Mouse (Mus musculus): ENCODE measurements around the gene Bsdc1.
"Not testable (repeated sequence)": the region's sequence is repeated elsewhere in the genome, so short reads cannot be mapped to it uniquely, and the experiment has no call there.

Bsdc1 gene

DNA sequence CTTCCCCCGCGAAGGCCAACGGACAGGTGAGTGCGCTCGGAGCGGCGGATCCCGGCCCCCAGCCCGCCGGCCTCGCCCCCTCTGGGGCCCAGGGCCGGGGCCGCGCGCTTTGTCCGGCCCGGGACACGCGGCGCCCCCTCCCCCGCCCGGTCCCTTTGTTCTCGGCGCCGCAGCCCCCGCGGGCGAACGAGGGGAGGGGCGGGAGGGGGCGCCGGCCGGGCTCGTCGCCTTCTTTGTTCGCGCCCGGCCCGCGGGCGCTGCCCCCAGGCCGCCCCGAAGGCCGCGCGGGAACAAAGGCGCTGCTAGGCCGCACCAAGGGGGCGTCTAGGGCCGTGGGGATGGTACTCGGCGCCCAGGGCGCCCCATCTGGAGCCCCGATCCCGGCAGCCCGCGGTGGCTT, 52.5 kb downstream of the Bsdc1 start:
- DNase-seq (ENCODE audit: low spot score), result no peak

DNA sequence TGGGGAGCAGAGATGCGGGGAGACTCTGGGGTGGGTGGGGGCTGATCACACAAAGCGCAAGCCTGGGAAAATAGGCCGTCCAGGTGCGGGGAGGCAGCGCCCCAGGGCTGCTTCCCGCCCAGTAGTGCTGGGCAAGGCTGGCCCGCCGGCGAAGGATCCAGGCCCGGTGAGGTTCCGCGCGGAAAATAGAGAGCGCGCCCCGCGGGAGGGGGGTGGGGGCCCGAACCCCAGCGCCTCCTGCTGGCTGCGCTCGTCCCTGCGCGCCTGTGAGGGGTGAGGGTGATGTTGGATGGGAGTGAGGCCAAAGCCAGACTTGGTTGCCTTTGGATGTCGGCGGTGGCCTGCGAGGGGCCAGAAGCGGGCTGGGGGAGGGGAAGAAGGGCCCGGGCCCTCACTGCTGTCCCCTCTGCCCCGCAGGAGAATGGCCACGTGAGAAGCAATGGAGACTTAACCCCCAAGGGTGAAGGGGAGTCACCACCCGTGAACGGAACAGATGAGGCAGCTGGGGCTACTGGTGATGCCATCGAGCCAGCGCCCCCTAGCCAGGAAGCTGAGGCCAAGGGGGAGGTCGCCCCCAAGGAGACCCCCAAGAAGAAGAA, 53.0 kb downstream of the Bsdc1 start:
- peak; percentile 72 for DNase-seq (ENCODE audit: low spot score)

DNA sequence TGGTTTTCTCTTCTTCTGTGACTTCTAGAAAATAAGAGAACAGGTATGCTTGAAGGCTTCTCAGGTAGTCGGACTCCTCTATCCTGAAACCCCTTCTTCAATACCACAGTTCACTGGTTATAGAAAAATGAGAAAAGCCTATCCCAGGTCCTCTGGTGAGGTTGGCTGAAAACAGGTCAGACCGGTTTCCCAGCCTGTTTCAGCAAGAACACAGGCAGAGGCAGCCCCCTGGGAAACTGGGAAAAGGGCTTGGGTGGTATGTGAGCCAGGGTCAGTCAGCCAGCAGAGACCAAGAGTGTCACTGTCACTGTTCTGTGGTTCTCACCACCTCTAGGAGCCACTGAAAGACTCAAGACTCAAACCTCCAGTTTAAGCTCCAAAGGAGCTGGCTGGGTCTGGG, 55.5 kb downstream of the Bsdc1 start:
- peak; percentile 80 for DNase-seq (ENCODE audit: low spot score)

DNA sequence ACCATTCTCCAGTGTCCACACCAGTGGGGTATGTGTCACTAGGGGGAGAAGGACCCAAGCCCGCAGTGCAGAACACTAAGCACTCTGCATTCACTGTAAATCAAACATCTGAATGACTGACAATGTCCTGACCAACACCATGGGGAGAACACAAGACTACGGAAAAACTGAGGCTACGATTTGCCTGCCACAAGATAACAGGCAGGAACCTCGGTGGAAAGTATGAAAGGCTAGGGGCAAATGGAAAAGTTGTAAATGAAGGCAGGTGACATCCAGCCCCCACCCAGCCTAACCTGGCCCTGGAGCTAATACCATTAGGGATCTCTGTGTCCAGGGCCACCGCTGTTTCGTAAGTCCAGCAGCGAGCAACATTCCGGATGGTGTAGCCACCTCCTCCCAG, 57.1 kb downstream of the Bsdc1 start:
- no peak for DNase-seq (ENCODE audit: low spot score)

DNA sequence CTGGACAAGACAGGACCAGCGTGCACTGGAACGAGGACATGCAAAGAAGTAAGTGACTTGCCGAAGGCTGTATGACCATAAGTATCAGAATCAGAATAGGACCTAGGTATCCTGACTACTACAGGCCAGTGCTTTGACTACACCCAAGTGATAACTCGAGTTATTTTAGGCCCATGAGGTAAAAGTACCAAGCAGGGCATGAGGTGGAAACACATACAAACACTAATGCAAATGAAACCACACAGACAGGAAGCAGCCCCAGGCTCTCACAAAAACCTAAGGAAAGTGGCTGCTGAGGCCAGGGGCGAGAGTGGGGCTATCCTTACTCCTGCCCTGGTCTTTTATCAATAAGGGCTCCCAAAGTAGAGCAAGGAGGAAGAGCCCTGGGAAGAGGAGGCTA, 64.0 kb downstream of the Bsdc1 start:
- no peak for DNase-seq (ENCODE audit: low spot score)

DNA sequence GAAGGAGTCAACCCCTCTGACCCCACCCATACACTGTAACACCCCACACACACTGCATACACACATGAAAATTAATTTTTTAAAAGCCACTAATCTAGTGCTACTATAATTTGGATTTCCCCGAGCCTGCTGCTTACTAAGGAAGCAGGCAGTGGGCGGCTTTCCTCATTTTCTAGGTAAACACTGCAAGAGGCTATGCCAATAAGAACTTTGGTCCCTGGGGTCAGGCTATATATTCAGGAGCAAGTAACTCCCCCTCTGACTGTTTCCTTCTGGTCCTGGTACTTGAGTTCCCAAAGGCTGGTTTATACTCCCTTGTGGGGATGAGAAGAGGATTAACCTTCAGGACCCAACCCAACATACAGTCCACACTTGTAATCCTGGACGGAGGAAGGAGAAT, 64.5 kb downstream of the Bsdc1 start:
- no peak for DNase-seq (ENCODE audit: low spot score)

DNA sequence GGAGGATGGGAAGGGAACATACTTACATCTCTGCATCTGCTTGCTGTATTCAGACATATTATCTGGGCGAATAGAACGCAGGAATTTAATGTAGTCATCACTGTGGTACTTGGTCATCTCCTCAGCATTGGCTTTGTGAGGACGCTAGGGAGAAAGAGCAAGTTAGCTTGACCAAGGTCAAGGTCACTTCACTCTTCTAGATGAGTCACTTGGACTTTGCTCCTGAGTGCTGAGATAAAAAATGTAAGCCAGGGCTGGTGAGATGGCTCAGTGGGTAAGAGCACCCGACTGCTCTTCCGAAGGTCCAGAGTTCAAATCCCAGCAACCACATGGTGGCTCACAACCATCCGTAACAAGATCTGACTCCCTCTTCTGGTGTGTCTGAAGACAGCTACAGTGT, 67.5 kb downstream of the Bsdc1 start:
- DNase-seq (ENCODE audit: low spot score), result not testable (repeated sequence)

Measured in urinary bladder, postnatal 14 days (tissue).